Mouse (Mus musculus): ENCODE data around the gene Upf3a.
"Not testable (repeated sequence)": the region's sequence is repeated elsewhere in the genome, so short reads cannot be mapped to it uniquely, and the experiment has no call there.

Gene Upf3a

DNA sequence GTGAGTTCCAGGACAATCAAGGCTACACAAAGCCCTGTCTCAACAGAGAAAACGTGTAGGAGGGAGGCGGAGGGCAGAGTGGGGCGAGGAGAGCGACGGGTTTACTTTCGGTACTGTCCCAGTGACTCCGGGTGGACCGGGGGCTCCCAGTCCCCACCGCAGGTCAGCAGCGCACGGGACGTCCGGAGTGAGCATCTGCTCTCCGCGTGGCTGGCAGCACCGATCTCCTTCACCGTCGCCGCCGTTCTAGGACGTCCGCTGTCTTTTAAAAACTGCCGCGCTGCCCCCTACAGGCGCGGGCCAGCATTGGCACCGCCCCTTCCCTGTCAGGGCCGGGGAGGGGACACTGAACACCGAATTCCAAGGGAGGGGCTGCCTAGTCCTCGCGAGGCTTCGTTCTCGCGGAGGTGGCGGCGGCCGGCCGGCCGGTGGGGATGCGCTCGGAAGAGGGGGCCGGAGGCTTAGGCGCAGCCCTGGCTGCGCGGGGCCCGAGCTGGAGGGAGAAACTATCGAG, at the start of gene Upf3a:
TSS of gene Upf3a (plus strand) at position 366 of the 514 bp plus-strand sequence.
- DNase-seq = peak; percentile 88

DNA sequence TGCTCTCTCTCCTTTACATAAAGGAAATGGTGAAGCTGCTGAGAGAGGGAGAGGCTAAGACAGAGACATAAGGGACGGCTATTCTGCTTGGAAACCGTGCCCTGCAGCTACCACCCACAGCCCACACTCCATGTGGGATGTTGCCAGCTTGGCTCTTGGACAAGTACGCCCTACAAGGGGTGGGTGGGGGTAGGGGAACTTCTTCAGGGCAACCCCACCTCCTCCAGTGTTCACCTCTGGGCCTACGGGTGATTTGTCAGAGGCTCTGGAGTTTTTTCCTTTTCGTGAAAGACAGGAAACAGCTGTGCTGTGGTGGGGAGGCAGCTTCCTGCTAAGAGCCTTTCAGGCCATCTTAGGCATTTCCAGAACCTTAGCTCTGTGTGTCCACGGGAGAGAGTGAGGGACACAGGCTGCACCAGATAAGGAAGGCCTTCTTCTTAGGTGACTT, 45.1 kb upstream of the Upf3a start:
- DNase-seq = peak; percentile 37

DNA sequence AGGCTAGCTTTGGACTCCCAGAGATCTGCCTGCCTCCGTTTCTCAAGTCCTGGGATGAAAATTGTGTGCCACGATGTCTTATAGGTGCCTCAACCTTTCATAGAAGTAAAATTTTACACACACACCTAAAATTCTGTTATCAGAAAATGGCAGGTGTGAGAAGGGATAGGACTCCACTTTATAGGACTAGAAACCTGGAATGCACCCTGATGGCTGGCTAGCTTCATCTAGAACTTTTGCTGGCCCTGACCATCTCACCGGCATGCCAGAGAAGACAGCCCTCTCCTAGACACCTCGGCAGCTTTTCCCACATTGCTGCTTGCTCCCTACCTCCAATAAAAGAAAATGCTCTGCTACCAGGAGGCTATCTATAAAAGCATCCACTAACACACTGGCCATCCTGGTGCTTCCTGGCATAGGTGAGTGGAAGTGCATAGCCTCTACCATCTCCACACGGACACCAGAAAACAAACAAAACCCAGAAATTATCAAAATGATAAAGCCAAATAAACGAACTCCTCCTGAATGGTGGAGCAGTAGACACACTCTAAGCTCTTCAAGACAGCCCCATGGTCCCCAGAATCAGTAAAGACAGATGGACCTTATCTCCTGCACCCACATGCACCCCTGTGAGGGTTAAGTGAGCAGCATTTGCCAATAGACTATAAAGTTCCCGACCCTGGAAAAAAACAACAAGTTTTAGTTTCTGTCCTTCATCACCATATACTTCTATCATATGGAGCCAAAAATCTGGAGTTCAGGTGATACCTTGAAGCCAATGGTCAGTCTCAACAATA, 44.4 kb upstream of the Upf3a start:
- DNase-seq = no peak

- not testable (repeated sequence) for DNase-seq
Observed at GRCm38 (mm10) chr8:13746212-13746611, 39.2 kb upstream of the Upf3a start.

DNA sequence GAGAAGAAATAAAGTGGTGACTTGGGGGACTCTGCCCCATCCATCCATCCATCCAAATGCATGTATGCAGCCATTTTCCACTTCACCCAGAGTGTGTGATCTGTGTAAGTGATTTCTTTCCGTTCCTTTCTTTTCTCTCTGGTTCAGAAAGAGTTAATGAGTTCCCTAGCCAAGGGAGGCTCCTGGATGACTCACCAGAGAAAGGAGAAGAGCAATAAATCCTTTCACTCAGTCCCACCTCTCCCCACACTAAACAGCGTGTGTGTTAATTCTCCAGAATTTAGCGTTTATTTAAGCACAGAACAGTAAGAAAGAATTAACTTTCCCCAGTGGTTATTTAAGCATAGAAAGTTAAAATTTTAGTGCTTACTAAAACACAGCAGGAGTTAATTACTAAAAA, 37.8 kb upstream of the Upf3a start:
- no peak for DNase-seq

DNA sequence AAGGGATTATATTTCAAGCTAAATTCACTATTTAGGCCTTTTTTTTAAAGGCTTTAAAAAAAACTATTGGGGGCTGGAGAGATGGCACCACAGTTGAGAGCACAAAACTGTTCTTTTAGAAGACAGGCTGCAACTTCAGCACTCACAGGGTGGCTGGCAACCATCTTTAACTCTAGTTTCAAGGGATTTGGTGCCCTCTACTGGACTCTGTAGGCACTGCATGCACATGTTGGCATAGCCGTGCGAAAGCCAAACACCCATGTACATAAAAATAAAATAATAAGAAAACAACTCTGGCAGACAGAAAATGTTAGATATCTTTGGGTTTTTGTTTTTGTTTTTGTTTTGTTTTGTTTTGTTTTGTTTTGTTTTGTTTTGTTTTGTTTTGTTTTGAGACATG, 31.7 kb upstream of the Upf3a start:
- peak; percentile 58 for DNase-seq

- DNase-seq = no peak
Observed at GRCm38 (mm10) chr8:13756480-13756879, 28.9 kb upstream of the Upf3a start.

DNA sequence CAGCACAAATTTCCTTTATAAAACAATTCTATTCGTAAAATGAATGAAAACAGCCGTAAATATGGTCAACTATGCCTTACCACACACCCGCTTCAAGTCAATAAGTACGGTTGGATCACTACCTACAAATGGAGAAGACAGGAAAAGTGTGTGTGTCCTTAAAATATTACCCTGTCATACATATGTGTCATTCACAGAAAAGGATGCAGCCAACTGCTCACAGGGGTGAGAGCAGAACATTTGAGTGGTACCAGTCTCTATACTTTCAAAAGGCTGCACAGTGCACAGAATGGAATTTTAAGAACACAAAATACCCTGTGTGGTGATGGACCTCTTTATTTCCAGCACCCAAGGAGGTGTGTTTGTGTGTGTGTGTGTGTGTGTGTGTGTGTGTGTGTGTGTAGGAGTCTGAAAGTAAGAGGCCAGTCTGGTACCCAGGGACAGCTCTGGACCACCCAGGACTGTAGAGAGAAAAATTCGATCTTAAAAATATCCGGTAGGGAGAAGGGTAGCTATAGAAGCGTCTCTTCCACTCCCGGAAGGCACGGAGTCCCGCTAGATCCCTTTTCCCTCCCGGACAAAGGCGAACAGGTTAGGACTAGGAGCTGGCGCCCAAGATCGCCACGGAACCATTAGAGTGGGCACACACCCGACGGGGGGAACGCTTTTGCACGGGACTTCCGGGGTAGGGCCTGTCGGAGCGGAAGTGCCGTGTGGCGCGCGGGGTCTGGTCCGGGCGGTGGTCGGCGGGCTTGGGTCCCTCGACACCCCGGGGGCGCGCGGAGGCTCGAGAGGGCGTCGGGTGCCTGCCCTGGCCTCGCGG, 28.2 kb upstream of the Upf3a start, which contains the start of gene Cdc16:
TSS of gene Cdc16 (plus strand) at position 695 of the 823 bp plus-strand sequence.
- DNase-seq = peak; percentile 83

DNA sequence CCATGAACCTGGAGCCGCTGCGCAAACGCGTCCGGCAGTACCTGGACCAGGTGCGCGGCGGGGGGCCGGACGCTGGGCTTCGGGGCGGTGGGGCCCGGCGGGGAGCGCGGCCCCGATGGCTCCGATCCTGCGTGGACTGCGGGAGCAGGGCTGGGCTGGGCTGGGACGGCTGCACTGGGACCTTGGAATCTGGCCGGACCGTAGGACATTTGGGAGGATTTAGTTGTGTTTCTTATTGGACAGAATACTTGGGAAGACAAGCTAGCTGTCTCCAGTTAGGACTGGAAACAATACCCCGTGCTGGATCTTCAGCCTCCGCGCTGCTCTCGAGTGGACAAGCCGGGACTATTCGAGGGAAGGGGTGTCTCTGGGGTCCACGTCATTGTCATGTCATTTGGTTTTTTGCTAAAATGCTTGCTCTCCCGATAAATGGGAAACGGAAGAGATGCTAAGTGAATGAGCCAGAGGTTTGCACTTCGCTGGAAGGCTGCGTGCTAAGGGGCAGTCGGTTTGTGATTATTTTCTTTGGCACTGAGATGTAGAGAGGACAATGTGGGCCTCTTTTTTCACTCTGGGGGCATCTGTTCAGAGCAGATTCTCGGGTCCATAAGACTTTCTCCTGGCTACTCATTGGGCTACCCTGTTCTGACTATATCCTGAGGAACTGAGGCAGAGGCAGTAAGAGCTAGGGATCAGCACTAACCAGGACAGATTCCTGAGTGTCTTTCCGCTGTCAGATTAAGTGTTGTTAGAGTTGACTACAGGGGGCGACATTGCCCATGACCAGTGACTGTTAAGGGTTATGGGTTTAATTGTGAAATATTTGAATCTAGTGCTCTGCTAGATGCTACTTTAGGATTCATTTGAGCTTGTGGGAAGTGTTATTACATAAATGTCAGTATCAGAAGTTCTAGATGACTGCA, 27.3 kb upstream of the Upf3a start:
- DNase-seq = peak; percentile 11

GRCm38 (mm10) chr8:13769206-13769605, 16.2 kb upstream of the Upf3a start:
- DNase-seq = no peak

DNA sequence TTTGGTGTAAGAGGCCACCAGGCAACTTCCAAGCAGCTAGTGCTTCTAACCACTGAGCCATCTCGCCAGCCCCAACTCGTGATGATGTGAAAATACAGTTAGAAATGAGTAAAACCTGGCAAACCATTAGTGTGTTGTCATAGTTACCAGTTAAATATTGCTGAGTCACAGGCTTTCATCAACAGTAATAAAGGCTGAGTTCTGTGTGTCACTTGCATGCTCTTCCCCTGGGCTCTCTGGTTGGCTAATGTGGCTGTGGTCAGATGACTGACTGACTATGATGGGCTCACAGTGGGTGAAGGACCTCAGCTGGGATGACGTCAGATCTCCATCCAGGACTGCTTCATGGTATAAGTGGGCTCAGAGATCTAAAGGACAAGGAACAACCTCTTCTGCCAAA, 4.9 kb upstream of the Upf3a start:
- no peak for DNase-seq

DNA sequence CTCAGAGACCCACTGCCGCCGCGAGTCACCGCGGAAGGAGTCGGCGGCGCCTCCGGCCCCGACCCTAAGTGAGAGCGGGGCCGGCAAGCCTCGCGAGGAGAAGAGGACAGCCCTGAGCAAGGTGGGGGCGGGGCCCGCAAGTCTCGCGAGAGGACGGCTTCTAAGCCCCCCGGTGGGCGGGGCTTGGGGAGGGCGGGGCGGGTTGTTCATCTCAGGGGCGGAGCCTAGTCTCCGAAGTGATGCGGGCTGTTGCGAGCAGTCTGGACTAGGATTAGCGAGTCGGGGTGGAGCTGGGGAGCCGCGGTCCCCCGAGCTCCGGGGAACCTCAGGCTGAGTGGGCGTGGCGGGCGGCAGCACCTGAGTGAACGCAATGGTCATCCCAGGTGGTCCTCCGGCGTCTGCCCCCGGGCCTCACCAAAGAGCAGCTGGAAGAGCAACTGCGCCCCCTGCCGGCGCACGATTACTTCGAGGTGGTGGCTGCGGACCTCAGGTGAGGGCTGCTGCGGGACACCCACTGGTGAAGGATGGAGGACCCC, 417 bp downstream of the Upf3a start:
- DNase-seq = peak; percentile 90

- no peak for DNase-seq
Observed at GRCm38 (mm10) chr8:13789606-13790005, 4.2 kb downstream of the Upf3a start.

DNA sequence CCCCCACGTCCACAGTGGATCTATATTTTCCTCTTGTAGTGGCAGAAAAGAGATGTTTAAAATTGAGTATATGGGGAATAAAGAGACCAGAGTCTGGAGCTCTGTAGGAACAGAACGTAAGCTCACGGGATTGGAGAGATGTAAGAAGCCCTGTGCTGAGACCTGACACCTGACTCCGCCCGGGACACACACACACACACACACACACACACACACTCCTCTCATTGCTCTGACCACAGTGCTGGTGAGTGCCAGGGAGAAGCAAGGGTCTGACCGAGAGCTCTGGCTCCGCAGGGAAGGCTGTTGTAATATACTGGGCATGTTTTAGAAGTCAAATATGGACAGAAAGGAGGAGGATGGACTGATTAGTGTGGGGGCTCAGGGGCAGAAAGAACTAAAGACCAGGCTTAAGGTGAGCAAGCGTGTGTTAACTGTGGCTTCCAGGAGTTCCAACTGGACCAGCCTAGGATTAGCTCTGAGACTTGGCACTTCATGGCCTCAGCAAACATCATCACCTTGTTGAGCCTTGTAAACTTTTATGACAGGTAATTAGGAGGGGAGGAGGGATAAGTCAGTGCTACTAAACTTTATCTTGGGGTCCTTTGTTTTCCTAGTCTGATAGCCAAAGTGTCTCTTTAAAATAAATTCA, 7.8 kb downstream of the Upf3a start:
- DNase-seq = no peak

GRCm38 (mm10) chr8:13793746-13794101, 8.3 kb downstream of the Upf3a start:
- peak; percentile 8 for DNase-seq

DNA sequence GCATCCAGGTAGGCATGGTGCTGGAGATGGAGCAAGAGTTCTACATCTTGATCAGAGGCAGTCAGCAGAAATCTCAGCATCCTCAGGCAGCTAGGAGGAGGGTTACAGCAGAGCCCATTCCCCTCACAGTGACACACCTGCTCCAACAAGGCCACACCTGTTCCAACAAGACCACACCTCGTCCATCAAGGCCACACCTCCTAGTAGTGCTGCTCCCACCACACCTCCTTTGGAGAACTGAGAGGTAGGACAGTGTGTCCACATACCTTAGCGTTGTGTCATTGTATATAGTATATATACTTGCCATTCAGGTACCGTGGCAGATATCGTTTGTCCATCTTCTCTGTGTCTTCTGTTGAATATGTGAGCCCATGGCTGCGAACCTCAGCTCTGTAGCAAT, 12.3 kb downstream of the Upf3a start:
- DNase-seq = no peak

DNA sequence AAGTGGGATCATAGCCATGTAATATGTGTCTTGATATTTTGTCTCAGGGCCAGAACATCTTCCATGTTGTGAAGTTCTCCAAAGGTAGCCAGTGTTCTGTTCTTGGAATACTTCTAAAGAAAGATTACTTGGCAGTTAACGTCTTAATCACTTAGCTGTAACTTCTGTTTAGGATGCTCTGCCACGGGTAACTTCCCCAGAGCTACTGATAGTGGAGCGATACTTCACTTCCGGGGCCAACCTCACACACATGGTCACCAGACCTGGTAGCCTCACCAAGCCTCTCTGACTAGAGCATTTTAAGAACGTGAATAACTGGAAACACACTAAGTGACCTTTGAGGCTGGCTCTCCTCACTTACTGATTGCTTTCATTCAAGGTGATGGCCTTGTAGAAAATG, 14.2 kb downstream of the Upf3a start:
- DNase-seq = no peak

GRCm38 (mm10) chr8:13828598-13829172, 43.3 kb downstream of the Upf3a start:
- no peak for DNase-seq

DNA sequence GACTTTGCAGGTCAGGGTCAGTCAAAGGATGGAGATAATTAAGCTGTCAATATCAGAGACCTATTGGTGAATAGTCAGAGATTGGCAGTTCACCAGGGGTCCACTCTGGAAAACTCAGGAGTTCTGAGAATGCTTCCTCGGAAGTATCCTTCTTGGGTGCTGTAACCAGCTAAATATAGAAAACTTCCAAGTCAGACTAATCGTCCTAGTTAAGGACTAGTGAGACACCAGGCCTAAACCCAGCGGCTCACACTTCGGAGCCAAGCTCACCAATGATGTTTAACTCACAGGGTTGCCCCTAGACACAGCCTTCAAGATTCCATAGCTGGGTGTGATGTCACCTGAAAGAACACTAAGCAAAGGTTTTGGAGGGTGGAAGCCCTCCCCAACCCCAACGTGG, 52.9 kb downstream of the Upf3a start, which contains the start of gene AF366264:
TSS of gene AF366264 (minus strand) at position 101 of the 400 bp plus-strand sequence.
- not testable (repeated sequence) for DNase-seq

- DNase-seq = not testable (repeated sequence)
Observed at GRCm38 (mm10) chr8:13843286-13843685, 57.9 kb downstream of the Upf3a start.

Measured in kidney, adult 11 months (tissue).